Mouse (Mus musculus) intestine, embryonic 14.5 days (tissue): ENCODE measurements around the gene Parp8. TPM values are rescaled to one million over a fixed set of nuclear protein-coding genes. Genes with fewer than 3 reads are reported as not detected.

Experiments used
- polyA plus RNA-seq: library from polyadenylated mRNA; unstranded; fragments of >200 nt; fragmentation: Nextera tagmentation; extraction: Ambion mirVana; gene quantifications from 2 replicates; pipeline ENCODE4 v1.2.1, GENCODE M21; 2014

The Parp8 gene
- polyA plus RNA-seq, 1 experiment from 2014 or later: 12.1 TPM

Other genes with a start within 250 kb of the Parp8 start
- gene Emb, start 183.0 kb upstream of the Parp8 start, polyA plus RNA-seq: 8.9 and 11.3 TPM in 2 replicates
- not detected in 2 replicates for gene Gm17509, start 195.5 kb upstream of the Parp8 start, polyA plus RNA-seq